Mouse (Mus musculus): ENCODE measurements around the gene Rnf123. TPM values are rescaled to one million over a fixed set of nuclear protein-coding genes. Genes with fewer than 3 reads are reported as not detected.

The Rnf123 gene
- total RNA-seq, 2 experiments from 2014 or later = 134 to 139 TPM

- no peak for DNase-seq (ENCODE audit: low spot score)
These were observed 22.4 kb upstream of the Rnf123 start for GRCm38 (mm10) chr9:108105549-108105863.

GRCm38 (mm10) chr9:108104766-108105548 lies 21.8 kb upstream of the Rnf123 start:
- no peak for DNase-seq (ENCODE audit: low spot score)

- DNase-seq (ENCODE audit: low spot score) = no peak
These were observed 16.5 kb upstream of the Rnf123 start for GRCm38 (mm10) chr9:108099619-108100018.

- DNase-seq (ENCODE audit: low spot score) = no peak
These were observed 13.0 kb upstream of the Rnf123 start for GRCm38 (mm10) chr9:108095949-108096712.

- peak; percentile 64 for DNase-seq (ENCODE audit: low spot score)
These were observed 12.4 kb upstream of the Rnf123 start for GRCm38 (mm10) chr9:108095518-108095917.

GRCm38 (mm10) chr9:108094998-108095411 lies 11.9 kb upstream of the Rnf123 start:
- no peak for DNase-seq (ENCODE audit: low spot score)

GRCm38 (mm10) chr9:108094184-108094941 lies 11.2 kb upstream of the Rnf123 start, which contains the start of gene Apeh:
Apeh (minus strand) TSS chr9:108094606.
- DNase-seq (ENCODE audit: low spot score) = peak; percentile 96

GRCm38 (mm10) chr9:108093586-108093985 lies 10.4 kb upstream of the Rnf123 start:
- DNase-seq (ENCODE audit: low spot score) = no peak

GRCm38 (mm10) chr9:108090611-108091120 lies 7.5 kb upstream of the Rnf123 start:
- no peak for DNase-seq (ENCODE audit: low spot score)

- no peak for DNase-seq (ENCODE audit: low spot score)
These were observed 2.1 kb upstream of the Rnf123 start for GRCm38 (mm10) chr9:108085261-108085660.

GRCm38 (mm10) chr9:108083561-108083960 lies 415 bp upstream of the Rnf123 start:
- no peak for DNase-seq (ENCODE audit: low spot score)

GRCm38 (mm10) chr9:108082549-108082948 lies 597 bp downstream of the Rnf123 start:
- no peak for DNase-seq (ENCODE audit: low spot score)

GRCm38 (mm10) chr9:108080168-108080567 lies 3.0 kb downstream of the Rnf123 start, which contains the start of gene Mst1:
Mst1 (plus strand) TSS chr9:108080436.
- DNase-seq (ENCODE audit: low spot score) = no peak

- DNase-seq (ENCODE audit: low spot score) = peak; percentile 73
These were observed 9.8 kb downstream of the Rnf123 start for GRCm38 (mm10) chr9:108073141-108073930.

- no peak for DNase-seq (ENCODE audit: low spot score)
These were observed 10.6 kb downstream of the Rnf123 start for GRCm38 (mm10) chr9:108072481-108072924.

- no peak for DNase-seq (ENCODE audit: low spot score)
These were observed 11.3 kb downstream of the Rnf123 start for GRCm38 (mm10) chr9:108071801-108072200.

- no peak for DNase-seq (ENCODE audit: low spot score)
These were observed 13.6 kb downstream of the Rnf123 start for GRCm38 (mm10) chr9:108069529-108069928.

- no peak for DNase-seq (ENCODE audit: low spot score)
These were observed 14.1 kb downstream of the Rnf123 start for GRCm38 (mm10) chr9:108069007-108069406.

GRCm38 (mm10) chr9:108067900-108068299 lies 15.2 kb downstream of the Rnf123 start:
- DNase-seq (ENCODE audit: low spot score) = peak; percentile 93

GRCm38 (mm10) chr9:108067199-108067598 lies 15.9 kb downstream of the Rnf123 start:
- DNase-seq (ENCODE audit: low spot score) = no peak
